Mouse (Mus musculus): ENCODE measurements around the gene Emid1.

The Emid1 gene

DNA sequence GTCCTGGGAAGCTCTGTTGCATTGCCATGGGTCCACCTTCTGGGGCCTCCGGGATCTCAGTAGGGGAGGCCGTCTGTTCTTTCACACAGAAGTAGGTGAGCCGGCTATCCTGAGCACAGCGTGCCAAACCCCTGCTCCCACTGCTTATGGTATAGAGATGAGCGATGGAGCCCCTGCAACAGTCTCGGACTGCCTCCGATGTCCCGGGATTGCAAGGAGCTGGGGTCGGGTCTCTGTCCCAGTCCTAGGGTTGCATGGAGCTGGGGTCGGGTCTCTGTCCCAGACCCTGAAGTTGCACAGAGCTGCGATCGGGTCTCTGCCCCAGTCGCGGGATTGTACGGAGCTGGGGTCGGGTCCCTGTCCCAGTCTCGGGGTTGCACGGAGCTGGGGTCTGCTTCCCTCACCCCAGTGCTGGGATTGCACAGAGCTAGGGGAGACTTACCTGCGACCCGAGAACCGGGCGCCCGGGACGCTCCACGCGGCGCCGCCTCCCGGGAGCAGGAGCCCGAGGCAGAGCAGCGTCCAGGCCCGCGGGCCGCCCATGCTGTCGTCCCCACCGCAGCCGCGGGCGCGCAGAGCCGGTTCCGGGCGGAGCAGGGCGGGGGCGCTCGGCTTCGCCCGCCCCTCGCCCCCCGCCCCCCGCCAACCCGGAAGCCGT is at the start of gene Emid1:
Gene Emid1, minus strand, starts transcription at position 578 of the 658 bp plus-strand sequence.
- no peak for DNase-seq (ENCODE audit: low spot score)

DNA sequence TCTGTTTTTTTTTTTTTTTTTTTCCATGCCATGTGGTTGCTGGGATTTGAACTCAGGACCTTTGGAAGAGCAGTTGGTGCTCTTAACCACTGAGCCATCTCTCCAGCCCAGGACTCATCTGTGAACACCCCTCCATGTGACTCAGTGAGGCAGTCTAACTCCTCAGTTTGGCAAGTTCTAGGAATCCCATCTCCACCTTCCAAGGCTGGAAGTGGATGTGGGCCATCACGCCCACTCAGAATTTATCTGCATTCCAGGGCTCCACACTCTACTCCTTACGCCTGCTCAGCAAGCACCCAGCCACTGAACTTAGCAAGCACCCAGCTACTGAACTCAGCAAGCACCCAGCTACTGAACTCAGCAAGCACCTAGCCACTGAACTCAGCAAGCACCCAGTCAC is 47.8 kb upstream of the Emid1 start:
- no peak for DNase-seq (ENCODE audit: low spot score)

DNA sequence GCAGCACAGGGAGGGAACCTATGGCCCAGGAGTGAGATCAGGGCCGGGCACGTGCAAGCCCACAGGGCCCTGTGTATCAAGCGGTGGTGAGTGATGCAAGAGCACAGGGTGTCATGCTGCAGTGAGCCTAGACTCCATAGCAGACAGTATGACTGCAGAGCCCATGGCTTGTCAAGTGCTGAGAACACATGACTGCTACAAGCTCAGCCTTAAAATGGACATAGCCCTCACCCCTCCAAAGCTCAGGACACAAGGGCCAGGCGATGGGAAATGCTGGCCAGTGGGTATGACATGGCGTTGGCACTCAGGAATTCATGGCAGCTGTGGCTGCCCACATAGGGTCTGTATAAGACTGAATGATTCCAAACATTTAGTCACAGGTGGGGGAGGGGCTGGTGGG is 45.0 kb upstream of the Emid1 start:
- DNase-seq (ENCODE audit: low spot score) = no peak

DNA sequence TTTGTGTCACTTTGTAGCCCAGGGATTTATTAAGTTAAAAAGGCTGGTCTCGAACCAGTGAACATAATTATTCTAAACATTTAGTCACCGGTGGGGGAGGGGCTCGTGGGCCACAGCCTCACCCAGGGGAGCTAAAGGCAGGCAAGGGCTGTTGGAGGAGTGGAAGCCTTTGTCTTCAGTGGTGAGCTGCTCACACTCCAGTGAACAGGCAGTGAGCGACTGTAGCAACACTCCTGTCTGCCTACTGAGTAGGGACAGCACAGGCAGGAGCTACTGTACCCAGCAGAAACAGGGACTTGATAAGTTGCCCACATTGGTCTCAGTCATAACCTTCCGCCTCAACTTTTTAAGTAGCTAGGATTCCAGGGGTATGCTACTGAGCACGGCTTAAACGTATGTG is 44.5 kb upstream of the Emid1 start:
- DNase-seq (ENCODE audit: low spot score) = no peak

DNA sequence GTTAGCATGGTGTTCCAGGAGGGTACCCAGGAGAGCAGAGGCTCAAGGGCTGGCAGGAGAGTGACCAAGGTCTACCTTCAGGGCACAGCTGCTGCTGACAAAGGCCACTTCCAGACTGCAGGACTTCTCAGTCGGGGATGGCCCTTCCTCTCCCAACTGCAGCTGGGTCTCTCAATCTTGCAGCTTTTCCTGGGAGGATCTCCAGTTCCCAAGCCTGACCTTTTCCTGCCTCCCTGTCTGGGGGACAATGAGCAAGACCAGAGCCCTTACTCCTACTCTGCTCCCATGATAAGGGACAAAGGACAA is 41.5 kb upstream of the Emid1 start:
- DNase-seq (ENCODE audit: low spot score) = no peak

DNA sequence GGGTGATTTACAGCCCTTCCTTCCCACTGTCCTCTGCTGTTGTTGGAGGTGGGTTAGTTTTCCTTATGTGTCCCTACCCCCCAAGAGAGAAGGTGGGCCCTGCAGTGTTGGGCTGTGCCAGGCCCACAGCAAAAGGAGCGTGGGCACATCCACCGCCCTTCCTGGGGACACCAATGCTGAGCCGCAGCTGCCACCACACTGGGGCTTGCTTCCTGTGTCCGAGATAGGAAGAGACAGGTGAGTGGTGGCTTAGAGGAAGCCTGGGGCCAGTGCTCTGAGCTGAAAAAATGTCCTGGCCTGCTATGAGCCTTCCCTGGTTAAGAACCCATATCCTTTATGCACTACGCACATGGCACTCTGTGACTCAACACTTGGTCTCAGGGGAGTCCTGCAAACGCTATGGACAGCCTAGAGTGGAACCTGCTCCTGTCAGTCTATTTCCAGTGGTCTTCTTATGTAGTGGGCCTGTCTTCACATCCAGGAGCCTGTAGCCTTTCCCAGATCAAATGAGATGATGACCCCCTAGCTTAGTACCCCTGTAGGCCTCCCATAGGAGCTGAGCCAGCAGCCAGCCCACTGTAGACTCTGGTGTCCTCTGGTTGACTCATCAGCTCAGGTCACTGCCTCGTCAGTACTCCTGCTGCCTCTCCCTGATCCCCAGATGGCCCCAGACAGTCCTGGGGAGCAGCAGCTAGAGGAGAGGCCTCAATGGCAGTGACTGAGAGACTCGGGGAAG is 41.0 kb upstream of the Emid1 start:
- DNase-seq (ENCODE audit: low spot score) = no peak

DNA sequence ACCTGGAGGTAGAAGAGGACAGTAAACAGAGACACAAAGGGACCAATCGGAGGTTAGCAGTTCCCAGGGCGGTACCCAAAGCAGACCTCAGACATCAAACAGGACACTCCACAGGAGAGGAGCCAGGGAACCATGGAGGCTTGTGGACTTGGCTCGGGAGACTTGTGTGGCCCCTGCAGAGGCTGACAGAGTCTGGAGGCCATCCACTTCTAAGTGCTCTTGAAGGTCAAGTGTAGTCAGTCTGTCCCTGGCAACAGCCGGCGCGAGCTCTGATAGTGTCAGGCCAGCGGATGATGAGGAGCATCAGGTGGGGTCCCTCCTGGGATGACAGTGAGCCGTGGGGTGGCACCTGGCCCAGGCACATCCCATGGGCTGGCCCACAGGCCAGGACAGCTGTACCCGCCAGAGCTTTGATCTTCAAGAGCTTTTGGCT is 40.0 kb upstream of the Emid1 start:
- DNase-seq (ENCODE audit: low spot score) = no peak

DNA sequence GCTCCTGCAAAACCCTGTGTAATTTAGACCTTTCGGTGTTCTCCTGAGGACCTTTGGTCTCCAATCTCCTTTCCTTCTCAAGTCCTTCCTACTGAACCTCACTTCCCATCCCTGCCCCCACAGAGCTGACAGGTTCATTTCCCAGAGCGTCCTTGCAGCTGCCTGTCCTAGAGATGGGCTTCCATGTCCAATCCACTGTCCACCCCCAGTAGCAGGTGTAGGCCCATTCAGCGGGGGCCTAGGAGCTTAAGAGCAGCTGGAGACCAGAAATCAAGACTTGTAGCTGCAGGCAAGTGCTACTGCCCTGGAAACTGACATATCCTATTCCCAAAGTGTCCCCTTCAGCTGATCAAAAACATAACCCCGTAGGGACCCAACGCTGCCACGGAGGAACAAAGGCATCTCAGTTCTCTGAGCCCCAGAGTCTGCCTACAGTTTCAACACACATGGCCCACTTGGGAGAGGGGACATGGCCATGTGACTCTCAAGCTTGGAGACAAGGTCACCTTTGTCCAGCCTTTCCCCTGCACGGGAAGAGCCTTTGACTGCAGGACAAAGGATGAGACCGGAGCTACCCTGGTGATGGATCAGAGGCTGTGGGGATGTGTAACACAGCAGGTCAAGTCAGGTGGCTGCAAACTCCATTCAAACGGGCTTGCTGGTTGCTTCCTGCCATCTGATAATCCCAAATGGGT is 37.3 kb upstream of the Emid1 start:
- DNase-seq (ENCODE audit: low spot score) = no peak

DNA sequence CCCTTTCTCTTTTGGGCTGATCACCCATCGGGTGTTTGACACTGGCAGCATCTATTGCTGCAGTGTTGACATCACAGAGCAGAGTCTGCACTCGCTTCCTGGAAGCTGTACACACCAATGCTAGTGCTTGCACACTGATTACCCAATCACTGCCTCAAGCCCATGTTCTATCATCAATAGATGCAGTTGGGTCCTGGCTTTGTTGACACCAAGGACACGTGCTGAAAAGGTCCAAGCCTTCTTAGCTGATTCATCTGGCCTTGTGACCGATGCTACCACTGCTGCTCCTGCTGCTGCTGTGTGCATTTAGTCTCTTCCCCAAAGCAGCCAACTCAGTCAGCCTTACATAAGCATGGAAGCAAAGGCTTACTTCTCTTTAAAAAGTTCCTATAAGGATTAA is 36.1 kb upstream of the Emid1 start:
- no peak for DNase-seq (ENCODE audit: low spot score)

DNA sequence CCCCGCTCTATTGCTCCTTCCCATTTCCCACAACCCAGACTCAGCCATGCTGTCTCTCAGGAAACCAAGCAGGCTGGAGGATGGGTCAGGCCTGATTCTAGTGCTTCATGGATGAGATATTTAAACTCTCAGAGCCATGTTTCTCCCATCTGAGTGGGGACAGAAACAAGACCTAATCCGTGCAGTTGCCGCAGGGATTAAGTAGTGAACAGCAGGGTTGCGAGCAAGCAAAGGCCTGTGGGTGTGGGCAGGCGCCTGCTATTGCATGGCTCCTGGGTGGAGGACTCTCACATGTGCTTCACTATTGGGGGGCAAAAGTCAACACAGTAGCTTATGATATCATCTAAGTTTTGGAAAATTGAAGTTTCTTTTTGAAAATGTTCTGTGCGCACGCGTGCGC is 32.8 kb upstream of the Emid1 start:
- DNase-seq (ENCODE audit: low spot score) = no peak

DNA sequence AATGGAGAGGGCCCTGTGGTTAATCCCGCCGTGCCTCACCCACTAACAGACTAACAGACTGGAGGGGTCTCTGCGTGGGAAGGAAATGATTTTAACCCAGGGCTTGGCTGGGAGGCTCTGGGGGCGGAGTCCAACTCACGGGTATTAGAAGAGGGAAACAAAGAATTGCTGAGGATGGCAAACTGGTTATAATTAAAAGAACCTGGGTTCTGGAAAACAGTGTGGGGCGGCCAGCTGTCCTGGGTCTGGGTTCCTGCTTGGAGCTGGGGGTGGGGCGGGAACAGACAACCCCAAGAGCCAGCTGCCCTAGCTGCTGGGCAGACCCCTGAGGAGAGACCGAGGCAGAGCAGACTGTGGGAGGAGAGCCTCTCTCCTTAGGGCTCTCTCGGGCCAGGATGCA is 32.2 kb upstream of the Emid1 start:
- no peak for DNase-seq (ENCODE audit: low spot score)

DNA sequence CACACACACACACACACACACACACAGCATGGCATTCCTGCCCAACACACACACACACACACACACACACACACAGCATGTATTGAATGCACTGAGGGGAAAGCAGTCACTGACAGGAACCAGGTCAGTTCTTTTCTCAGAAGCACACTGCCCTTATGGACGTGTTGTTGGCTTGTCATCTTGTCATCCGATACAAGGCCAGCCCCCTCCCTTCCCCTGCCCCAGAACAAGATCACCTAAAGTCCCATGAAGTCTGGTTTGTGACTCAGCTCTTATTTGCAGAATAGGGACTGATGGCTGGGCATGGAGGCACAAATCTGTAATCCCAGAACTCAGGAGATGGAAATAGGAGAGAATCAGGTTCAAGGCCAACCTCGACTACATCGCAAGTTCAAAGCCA is 30.8 kb upstream of the Emid1 start:
- no peak for DNase-seq (ENCODE audit: low spot score)

DNA sequence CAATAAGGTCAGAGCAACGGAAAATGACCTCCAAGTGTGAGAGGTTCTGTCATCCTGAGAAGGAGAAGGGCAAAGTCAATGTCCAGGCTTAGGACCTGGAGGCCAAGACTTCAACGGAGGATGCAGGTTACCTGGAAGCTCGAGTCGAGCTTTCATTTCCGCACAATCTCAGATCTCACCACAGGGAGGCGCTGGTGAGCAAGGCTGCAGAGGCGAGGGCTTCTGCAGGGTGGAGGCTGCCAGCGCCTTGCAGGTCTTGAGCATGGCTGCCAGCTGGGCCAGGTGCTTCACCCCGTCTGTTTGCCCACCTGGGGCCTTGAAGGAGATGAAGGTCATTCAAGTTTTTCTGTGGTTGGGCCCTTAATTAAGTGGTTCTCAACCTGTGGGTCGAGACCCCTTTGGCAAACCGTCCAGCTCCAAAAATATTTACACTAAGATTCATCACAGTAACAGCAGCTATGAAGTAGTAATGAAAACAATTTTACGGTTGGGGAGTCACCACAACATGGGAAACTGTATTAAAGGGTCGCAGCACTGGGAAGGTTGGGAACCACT is 29.9 kb upstream of the Emid1 start:
- DNase-seq (ENCODE audit: low spot score) = peak; percentile 64

DNA sequence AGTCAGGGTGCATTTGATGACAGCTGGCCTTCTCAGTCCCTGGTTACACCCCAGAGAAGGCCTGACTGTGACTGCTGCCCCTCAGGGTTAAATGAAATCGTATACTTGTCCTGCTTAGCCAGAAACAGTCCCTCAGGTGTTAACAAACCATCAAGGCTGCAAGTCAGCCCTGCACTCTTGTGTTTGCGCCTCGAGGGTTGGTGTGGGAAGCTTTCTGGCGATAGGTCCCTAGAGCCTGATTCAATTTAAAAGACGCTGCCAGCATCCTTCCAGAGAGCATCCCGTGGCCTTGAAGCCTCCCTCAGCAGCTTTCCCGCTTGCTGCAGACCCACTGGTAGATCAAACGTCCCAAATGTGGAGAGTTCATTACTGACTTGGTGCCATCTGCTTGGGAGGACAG is 27.3 kb upstream of the Emid1 start:
- DNase-seq (ENCODE audit: low spot score) = no peak

DNA sequence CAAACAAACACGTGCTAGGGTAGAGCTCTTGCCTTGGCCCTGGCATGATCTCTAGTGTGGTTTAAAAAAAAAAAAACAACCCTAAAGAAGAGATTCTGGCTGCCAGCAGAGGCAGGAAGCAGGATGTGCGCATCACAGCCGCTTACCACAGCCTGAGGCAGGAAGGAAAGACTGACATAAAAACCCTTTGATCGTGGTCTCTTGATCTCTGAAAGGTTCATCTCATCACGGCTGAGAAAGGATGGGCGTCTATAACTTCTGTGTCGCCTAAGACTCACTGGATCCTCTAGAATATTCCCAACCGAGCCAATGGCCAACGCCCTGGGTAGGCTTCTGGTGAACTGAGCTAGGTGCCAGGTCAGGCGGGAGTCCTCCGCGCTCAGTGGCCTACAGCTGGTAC is 25.1 kb upstream of the Emid1 start:
- DNase-seq (ENCODE audit: low spot score) = no peak

DNA sequence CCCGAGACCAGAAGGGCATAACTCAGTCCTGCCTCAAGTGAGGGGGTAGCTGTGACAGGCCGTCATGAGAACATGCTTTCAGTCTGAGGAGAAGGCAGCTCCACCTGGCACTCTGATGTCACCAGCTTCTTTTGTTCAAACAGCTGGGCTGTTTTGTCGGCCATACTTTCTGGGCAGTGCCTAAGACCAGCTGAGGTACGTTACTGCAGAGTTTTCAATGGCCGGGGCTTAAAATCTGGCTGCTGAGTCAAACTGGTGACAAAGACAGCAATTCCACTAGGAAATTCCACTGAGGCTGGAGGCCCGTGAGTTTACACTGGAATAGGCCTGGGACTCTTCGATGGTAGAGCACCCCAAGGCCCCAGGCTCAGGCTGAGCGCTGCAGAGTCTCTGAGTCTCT is 24.6 kb upstream of the Emid1 start:
- no peak for DNase-seq (ENCODE audit: low spot score)

DNA sequence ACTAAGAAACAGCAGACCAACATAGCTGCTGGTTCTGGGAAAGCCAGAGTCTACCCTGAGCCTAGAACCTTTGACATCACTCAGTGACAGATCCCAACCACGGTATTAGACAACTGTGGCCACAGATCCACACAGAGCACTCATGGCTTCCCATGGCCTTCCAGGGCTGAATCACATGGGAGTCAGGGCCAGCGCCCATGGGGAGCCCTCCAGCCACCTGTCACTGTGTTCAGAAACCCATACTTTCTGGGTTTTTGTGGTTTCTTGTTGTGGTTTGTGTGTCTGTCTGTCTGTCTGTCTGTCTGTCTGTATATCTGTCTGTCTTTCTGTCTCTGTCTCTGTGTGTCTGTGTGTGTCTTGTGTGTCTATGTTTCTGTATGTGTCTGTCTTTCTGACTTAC is 23.8 kb upstream of the Emid1 start:
- no peak for DNase-seq (ENCODE audit: low spot score)

DNA sequence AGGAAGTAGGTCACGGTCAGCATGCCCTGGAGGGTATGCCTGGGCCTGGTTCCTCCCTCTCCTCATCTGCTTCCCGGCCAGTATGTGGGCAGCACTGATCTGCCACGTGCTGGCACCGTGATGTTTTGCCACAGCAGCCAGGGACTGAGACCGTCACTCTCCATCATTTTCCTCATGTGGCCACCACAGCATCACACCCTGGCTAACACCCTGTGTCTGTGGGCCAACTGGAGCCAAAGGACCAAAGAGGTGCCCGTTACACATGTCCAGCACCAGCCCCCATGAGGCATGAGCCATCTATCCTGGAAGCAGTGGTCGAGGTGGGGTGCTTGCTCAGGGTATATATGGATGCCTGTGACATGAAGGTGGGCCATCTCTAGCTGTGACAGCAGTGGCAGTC is 23.1 kb upstream of the Emid1 start:
- no peak for DNase-seq (ENCODE audit: low spot score)

DNA sequence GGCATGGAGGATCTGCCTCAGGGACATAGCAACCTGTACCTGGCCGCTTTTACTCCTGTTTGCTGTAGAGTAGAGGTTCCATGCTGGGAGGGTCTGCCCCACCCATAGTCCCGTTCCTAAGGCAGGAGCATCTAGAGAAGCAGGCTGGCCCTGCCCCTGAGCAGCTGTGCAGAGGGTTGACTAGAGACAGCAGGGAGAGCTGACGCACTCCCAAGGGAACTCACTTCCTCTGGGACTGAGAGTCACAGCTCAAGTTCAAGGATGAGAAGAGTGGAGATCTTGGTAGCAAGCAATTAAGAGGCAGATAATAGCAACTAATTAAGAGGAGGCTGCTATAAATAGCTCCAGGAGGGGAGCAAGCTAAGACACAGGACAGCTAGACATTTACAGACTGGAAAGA is 20.8 kb upstream of the Emid1 start:
- no peak for DNase-seq (ENCODE audit: low spot score)

DNA sequence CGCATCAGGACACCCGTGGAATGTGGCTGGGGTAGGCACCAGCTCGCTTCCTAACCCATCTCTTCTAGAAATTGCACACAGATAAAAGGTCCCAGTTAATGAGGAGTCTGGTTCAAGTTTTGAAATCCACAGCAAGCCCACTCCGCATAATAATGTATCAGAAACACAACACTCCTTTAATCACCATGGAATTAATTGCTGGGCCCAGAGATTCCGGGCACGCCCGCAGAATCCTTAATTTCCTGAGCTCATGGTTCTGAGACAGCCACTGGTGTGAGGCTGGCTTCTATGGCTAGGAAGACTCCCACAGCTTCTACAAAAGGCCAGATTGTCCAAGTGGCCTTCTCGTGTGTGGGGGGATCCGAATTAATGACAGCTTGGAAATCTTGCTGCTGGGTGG is 15.3 kb upstream of the Emid1 start:
- no peak for DNase-seq (ENCODE audit: low spot score)

DNA sequence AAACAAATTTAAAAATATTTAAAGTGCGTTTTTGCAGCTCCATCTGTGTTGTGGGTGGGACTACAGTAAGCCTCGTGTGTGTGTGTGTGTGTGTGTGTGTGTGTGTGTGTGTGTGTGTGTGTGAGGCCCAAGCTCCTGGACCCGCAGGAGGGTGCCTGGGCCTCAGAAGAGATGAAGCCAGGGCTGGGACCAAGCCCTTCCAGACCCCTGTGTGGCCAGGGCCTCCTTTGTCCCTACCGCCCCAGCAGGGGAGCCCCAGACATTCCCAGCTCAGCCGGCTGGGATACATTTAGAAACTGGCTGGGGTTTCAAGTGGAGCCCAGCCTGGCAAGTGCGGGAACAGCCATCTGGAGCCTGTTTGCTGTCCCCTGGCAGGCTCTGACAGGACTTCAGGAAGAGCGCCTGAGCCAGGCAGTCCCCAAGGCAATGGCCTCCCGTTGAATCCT is 13.4 kb upstream of the Emid1 start:
- no peak for DNase-seq (ENCODE audit: low spot score)

DNA sequence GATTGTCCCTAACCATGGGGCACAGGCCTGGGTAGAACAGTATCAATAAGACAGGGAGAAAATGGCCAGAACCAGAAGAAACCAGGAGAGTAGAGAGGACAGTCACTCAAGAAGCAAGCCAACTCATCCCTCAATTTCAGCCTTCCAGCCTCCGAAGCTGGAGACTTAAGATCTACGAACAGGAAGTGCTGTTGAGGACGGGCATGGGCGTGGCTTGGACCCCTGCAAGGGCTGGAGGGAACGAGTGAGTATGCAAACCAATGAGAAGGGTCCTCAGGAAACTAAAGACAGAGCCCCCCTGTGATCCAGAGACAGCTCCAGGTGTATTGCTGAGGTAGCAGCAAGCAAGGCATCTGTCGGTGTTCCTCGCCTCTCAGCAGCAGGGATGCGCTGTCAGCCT is 12.3 kb upstream of the Emid1 start:
- DNase-seq (ENCODE audit: low spot score) = no peak

DNA sequence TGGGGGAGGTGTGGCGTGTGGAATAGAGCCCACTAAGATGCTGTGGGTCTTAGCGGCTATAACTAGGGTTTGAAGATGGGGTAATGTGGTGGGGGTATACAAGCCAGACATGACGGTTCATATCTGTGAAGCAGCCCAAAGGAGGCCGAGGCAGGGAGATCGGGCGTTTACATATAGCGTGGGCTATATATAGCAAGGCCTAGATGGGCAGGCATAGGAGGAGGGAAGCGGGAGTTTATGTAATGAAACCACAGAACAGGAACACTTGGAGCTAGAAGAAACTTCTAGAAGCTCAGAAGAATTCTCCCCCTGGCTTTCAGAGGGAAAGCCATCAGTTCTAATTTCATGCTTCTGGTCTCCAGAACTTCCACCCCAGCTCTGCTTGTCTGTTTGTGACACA is 11.4 kb upstream of the Emid1 start:
- DNase-seq (ENCODE audit: low spot score) = no peak

All from adipocyte (in vitro differentiated cells).